In the genomic region with DNA sequence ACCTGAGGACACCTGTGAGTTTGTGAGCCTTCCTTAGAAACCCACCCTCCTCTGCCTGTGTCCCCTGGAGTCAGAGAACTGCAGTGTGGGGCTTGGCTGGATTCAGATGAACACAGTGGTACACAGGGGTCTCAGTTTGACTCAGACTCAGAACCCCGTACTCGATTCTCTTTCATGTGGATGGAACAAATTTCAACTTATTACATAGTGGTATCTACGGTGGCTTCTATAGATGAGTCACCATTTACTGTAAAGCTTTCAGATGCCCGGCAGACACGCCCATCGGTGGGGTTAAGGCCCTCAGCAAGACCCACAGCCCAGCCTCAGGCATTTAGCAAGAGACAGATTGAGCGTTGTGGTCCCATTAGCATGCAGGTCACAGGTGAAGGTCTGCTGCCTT, we compare ENCODE assay signal across 25 mouse cellular contexts.
DNase-seq lines count a peak whose midpoint lies in the region; ATAC-seq and TF ChIP-seq lines count a peak whose summit lies in the region.
"Had no signal": no experiment of that assay in that cellular context is flagged by ENCODE, and none has a peak within 500 bp of the region (broad histone marks: within the 10 kb centered on the region; RNA-seq: fewer than 3 reads in every experiment).

No protein-coding gene starts in this region.

- TF ChIP-seq EP300 in CH12.LX (IDR thresholded peaks at IDR 0.05; ENCODE audit: low read length), result peak; percentile 79

- peaks cover 5 to 38% of the 10 kb centered on the region in 2 experiments for H3K4me1 ChIP-seq in CH12.LX (ENCODE audit: control insufficient read depth in 1 of 2, insufficient read depth in 2 of 2)
- 0 out of 2 replicates have a peak, but pooled peaks cover under 1% of the 10 kb centered on the region for H3K4me1 ChIP-seq in liver, embryonic 11.5 days (replicated peaks; ENCODE audit: control insufficient read depth, insufficient read depth, low read length)
- H3K4me1 ChIP-seq in thymus, adult 2 months (replicated peaks; ENCODE audit: control insufficient read depth, insufficient read depth, low read length), result 0 out of 2 replicates have a peak, but pooled peaks cover 3% of the 10 kb centered on the region
- peaks cover 14% of the 10 kb centered on the region; the same call in 1 of the 2 replicates for H3K4me1 ChIP-seq in heart, embryonic 10.5 days

- no peak for TF ChIP-seq CTCF in CH12.LX (conservative IDR thresholded peaks at IDR 0.05 in 1 of 2, IDR thresholded peaks at IDR 0.05 in 1 of 2; ENCODE audit: low read depth in 2 of 2, low read length in 2 of 2)
- no peak for TF ChIP-seq CTCF in thymus, adult 2 months (IDR thresholded peaks at IDR 0.05; ENCODE audit: borderline replicate concordance, control insufficient read depth, extremely low read depth, insufficient read depth, low read length, poor library complexity)

- H3K9ac ChIP-seq in CH12.LX (ENCODE audit: insufficient read depth, low read depth), result no peak overlapping the region
- H3K9ac ChIP-seq in liver, embryonic 11.5 days (ENCODE audit: low read depth, low read length), result no peak overlapping the region
- H3K9ac ChIP-seq: forebrain, embryonic 13.5 days; heart, embryonic 13.5 days; hindbrain, embryonic 12.5 days had no signal

- 78% methylated on average over 7 of the region's 7 CpGs for WGBS in liver, embryonic 11.5 days
- WGBS in thymus, adult 2 months, result 92% methylated on average over 7 of the region's 7 CpGs
- 78% methylated on average over 7 of the region's 7 CpGs for WGBS in heart, embryonic 10.5 days

- no peaks in the 10 kb centered on the region for H3K27me3 ChIP-seq in CH12.LX (replicated peaks)
- H3K27me3 ChIP-seq in liver, embryonic 11.5 days (replicated peaks; ENCODE audit: control insufficient read depth, insufficient read depth, low read length), result no peaks in the 10 kb centered on the region
- H3K27me3 ChIP-seq in thymus, adult 2 months (ENCODE audit: control insufficient read depth, insufficient read depth, low read length), result no peaks in the 10 kb centered on the region
- no peaks in the 10 kb centered on the region for H3K27me3 ChIP-seq in heart, embryonic 10.5 days (ENCODE audit: insufficient read depth, poor library complexity, severe bottlenecking)
- H3K27me3 ChIP-seq: forebrain, embryonic 13.5 days; heart, embryonic 13.5 days; hindbrain, embryonic 12.5 days had no signal

- TF ChIP-seq POLR2A in CH12.LX (IDR thresholded peaks at IDR 0.05; ENCODE audit: low read depth, low read length), result no peak
- no peak for TF ChIP-seq POLR2A in thymus, adult 2 months (IDR thresholded peaks at IDR 0.05; ENCODE audit: control insufficient read depth, extremely low read depth, insufficient read depth, low read length, poor library complexity)

- in situ Hi-C loops in CH12.LX (cut with MboI; ENCODE audit: low pct_ligation_motif_present, low pct_unique_long_range_greater_than_20kb, low sequenced_read_pairs), result no loop called here

- peaks cover 0 to 2% of the 10 kb centered on the region in 2 experiments for H3K36me3 ChIP-seq in CH12.LX (replicated peaks in 1 of 2; ENCODE audit: control insufficient read depth in 1 of 2, insufficient read depth in 1 of 2, low read length in 1 of 2)
- no peaks in the 10 kb centered on the region for H3K36me3 ChIP-seq in liver, embryonic 11.5 days (ENCODE audit: control insufficient read depth, insufficient read depth, low read length)
- no peaks in the 10 kb centered on the region for H3K36me3 ChIP-seq in thymus, adult 2 months (ENCODE audit: control insufficient read depth, insufficient read depth, low read length)
- H3K36me3 ChIP-seq in heart, embryonic 10.5 days, result peaks cover 9% of the 10 kb centered on the region; the same call in 1 of the 2 replicates

- no peak overlapping the region for H3K27ac ChIP-seq in CH12.LX (ENCODE audit: insufficient read depth, low read depth)
- no peak overlapping the region for H3K27ac ChIP-seq in liver, embryonic 11.5 days (ENCODE audit: low read depth, low read length)
- no peak overlapping the region for H3K27ac ChIP-seq in thymus, adult 2 months (ENCODE audit: control insufficient read depth, insufficient read depth, low read length)
- H3K27ac ChIP-seq in heart, embryonic 10.5 days, result no peak overlapping the region
- H3K27ac ChIP-seq: forebrain, embryonic 10.5 days; forebrain, embryonic 13.5 days; heart, embryonic 13.5 days; hindbrain, embryonic 12.5 days had no signal

- no peak for ATAC-seq in liver, embryonic 11.5 days (replicated peaks; ENCODE audit: low FRiP score)
- ATAC-seq: forebrain, embryonic 13.5 days; forebrain, embryonic 16.5 days; hindbrain, embryonic 16.5 days; intestine, postnatal 0 days had no signal

- no peaks in the 10 kb centered on the region for H3K79me2 ChIP-seq in CH12.LX (replicated peaks; ENCODE audit: control insufficient read depth, extremely low read depth, insufficient read depth, poor library complexity, severe bottlenecking)

- no peak for TF ChIP-seq RAD21 in CH12.LX (IDR thresholded peaks at IDR 0.05; ENCODE audit: low read depth, low read length)

- H3K4me3 ChIP-seq in CH12.LX (replicated peaks in 1 of 3; ENCODE audit: low read depth in 2 of 3, low read length in 2 of 3, poor library complexity in 1 of 3), result no peak overlapping the region
- H3K4me3 ChIP-seq in liver, embryonic 11.5 days (ENCODE audit: low read depth, low read length), result no peak overlapping the region
- no peak overlapping the region for H3K4me3 ChIP-seq in thymus, adult 2 months (ENCODE audit: control insufficient read depth, insufficient read depth, low read length)
- no peak overlapping the region for H3K4me3 ChIP-seq in heart, embryonic 10.5 days
- H3K4me3 ChIP-seq: forebrain, embryonic 10.5 days; forebrain, embryonic 13.5 days; heart, embryonic 13.5 days; hindbrain, embryonic 12.5 days had no signal

- dilution Hi-C loops in CH12.LX (cut with MboI; ENCODE audit: extremely low pct_ligation_motif_present, extremely low pct_unique_long_range_greater_than_20kb, low sequenced_read_pairs), result no loop called here

- no peak overlapping the region for H3K4me2 ChIP-seq in CH12.LX (ENCODE audit: insufficient read depth, low read depth, poor library complexity, severe bottlenecking)
- no peak overlapping the region for H3K4me2 ChIP-seq in liver, embryonic 11.5 days
- H3K4me2 ChIP-seq: forebrain, embryonic 13.5 days; heart, embryonic 13.5 days; hindbrain, embryonic 12.5 days had no signal

- H3K9me3 ChIP-seq in CH12.LX (replicated peaks; ENCODE audit: low read length), result no peaks in the 10 kb centered on the region
- H3K9me3 ChIP-seq in liver, embryonic 11.5 days (ENCODE audit: control insufficient read depth, low read length), result no peaks in the 10 kb centered on the region
- no peaks in the 10 kb centered on the region for H3K9me3 ChIP-seq in heart, embryonic 10.5 days
- H3K9me3 ChIP-seq: forebrain, embryonic 13.5 days; heart, embryonic 13.5 days; hindbrain, embryonic 12.5 days had no signal

- DNase-seq in 416B (ENCODE audit: low read depth) (peak; percentile 56), CH12.LX (ENCODE audit: extremely low read depth) (no peak)
- peak; percentile 72 for DNase-seq in CD4-positive helper T cell, adult 2 months (ENCODE audit: low read depth, low spot score)
- peak; percentile 75 for DNase-seq in induced T-regulatory cell, adult 2 months (ENCODE audit: low read depth)
- no peak for DNase-seq in liver, embryonic 11.5 days (ENCODE audit: low spot score)
- DNase-seq in thymus, adult 2 months, result no peak
- DNase-seq in heart, embryonic 10.5 days (ENCODE audit: low spot score), result no peak
- DNase-seq: adrenal gland, adult 8-10 months; adrenal gland, postnatal 25 days; cerebellum, adult 11-12 months; cerebellum, adult 8-10 months; cerebellum, postnatal 10 days; gastrocnemius, postnatal 10 days; gastrocnemius, postnatal 36 days; heart, adult 11 months; heart, postnatal 14 days; heart, postnatal 4 days; kidney, adult 2 months had no signal

TF ChIP-seq in CH12.LX, 34 proteins besides CTCF, POLR2A, EP300 and RAD21:
- no peak for TF ChIP-seq GABPA (IDR thresholded peaks at IDR 0.05; ENCODE audit: insufficient replicate concordance, low read depth, low read length)
- TF ChIP-seq IRF4 (IDR thresholded peaks at IDR 0.05; ENCODE audit: low read depth, low read length), result peak; percentile 87
- no peak for TF ChIP-seq HCFC1 (IDR thresholded peaks at IDR 0.05; ENCODE audit: low read depth, low read length)
- TF ChIP-seq JUND (conservative IDR thresholded peaks at IDR 0.05; ENCODE audit: low read depth, low read length), result peak; percentile 70; the same call in 1 of the 2 replicates
- TF ChIP-seq JUN (IDR thresholded peaks at IDR 0.05; ENCODE audit: insufficient read depth, low read depth, low read length), result peak; percentile 70
- TF ChIP-seq RCOR1 (conservative IDR thresholded peaks at IDR 0.05; ENCODE audit: low read depth, low read length), result peak; percentile 62; the same call in 1 of the 2 replicates
- no peak for TF ChIP-seq MAX (IDR thresholded peaks at IDR 0.05; ENCODE audit: low read length)
- TF ChIP-seq BHLHE40 (IDR thresholded peaks at IDR 0.05; ENCODE audit: low read depth, low read length), result peak; percentile 50; the same call in 1 of the 2 replicates
- TF ChIP-seq MAFK (IDR thresholded peaks at IDR 0.05; ENCODE audit: insufficient replicate concordance, low read length), result 0 out of 2 replicates have a peak, but pooled peaks have one; percentile 60
- TF ChIP-seq ZC3H11A (IDR thresholded peaks at IDR 0.05; ENCODE audit: low read depth, low read length), result no peak

Comparison
In these comparisons a context has a peak if more than half of its experiments do, and no peak if none do; other contexts are left out.
1. DNase-seq: peak in 416B (single experiment), CD4-positive helper T cell, adult 2 months (single experiment) and induced T-regulatory cell, adult 2 months (single experiment); none in CH12.LX (single experiment), liver, embryonic 11.5 days (single experiment), thymus, adult 2 months (single experiment) and heart, embryonic 10.5 days (single experiment).